Mouse (Mus musculus) small intestine, adult 2 months (tissue): ENCODE measurements around the gene Ptpdc1.

Source experiments
- CTCF ChIP-seq: fragments of 200-500 bp; IDR thresholded peaks from 2 replicates; pipeline ENCODE4 v1.5.1; 2012; ENCODE audit warnings: low read depth, mild to moderate bottlenecking, control low read depth, inconsistent platforms, low read length, moderate library complexity, mixed read lengths; ENCODE audit not compliant: insufficient replicate concordance, insufficient read length; ENCODE audit errors: extremely low read depth
- POLR2A ChIP-seq: fragments of 200-500 bp; IDR thresholded peaks from 2 replicates; pipeline ENCODE4 v1.6.1; 2012; ENCODE audit warnings: low read depth, mild to moderate bottlenecking, control low read depth, inconsistent platforms, low read length, moderate library complexity

- no peak for TF ChIP-seq POLR2A
- no peak for TF ChIP-seq CTCF
These were observed 38.5 kb upstream of the Ptpdc1 start for GRCm38 (mm10) chr13:48663988-48664339.
